Mouse (Mus musculus) neural tube, embryonic 15.5 days (tissue): ENCODE data around the gene Mark4. TPM values are rescaled to one million over a fixed set of nuclear protein-coding genes. Genes with fewer than 3 reads are reported as not detected.

Source experiments
- ATAC-seq: fragments of 200-750 bp; cut with Nextera tagmentation; 2 replicates; pipeline ENCODE4 v1.8.0; 2017; ENCODE audit warnings: mild to moderate bottlenecking, moderate TSS enrichment, moderate library complexity; ENCODE audit not compliant: low FRiP score
- H3K27ac ChIP-seq: fragments of 300-500 bp; sonication (generic); replicated peaks from 2 replicates; pipeline ENCODE4 v1.5.1; 2015; ENCODE audit warnings: mild to moderate bottlenecking, inconsistent platforms
- H3K27me3 ChIP-seq: fragments of 300-500 bp; sonication (generic); replicated peaks from 2 replicates; pipeline ENCODE4 v1.6.1; 2015; ENCODE audit warnings: inconsistent platforms
- H3K36me3 ChIP-seq: fragments of 300-500 bp; sonication (generic); 2 replicates; pipeline ENCODE4 v1.6.1; 2015; ENCODE audit warnings: inconsistent platforms
- H3K4me1 ChIP-seq: fragments of 300-500 bp; sonication (generic); 2 replicates; pipeline ENCODE4 v1.6.1; 2015; ENCODE audit warnings: inconsistent platforms
- H3K4me2 ChIP-seq: fragments of 300-500 bp; sonication (generic); 2 replicates; pipeline ENCODE4 v1.6.1; 2015; ENCODE audit warnings: inconsistent platforms, mild to moderate bottlenecking, moderate library complexity
- H3K4me3 ChIP-seq: fragments of 300-500 bp; sonication (generic); replicated peaks from 2 replicates; pipeline ENCODE4 v1.5.1; 2015; ENCODE audit warnings: mild to moderate bottlenecking, inconsistent platforms
- H3K9ac ChIP-seq: fragments of 300-500 bp; sonication (generic); replicated peaks from 2 replicates; pipeline ENCODE4 v1.6.1; 2015; ENCODE audit warnings: mild to moderate bottlenecking, inconsistent platforms
- H3K9me3 ChIP-seq: fragments of 300-500 bp; sonication (generic); replicated peaks from 2 replicates; pipeline ENCODE4 v1.6.1; 2016; ENCODE audit warnings: inconsistent platforms
- WGBS: fragments of 180-500 bp; shearing (Covaris S2); methylation state at CpG from one replicate; pipeline ENCODE4 v1.1.7; 2015; ENCODE audit warnings: mixed read lengths; 5-methylcytosine and 5-hydroxymethylcytosine counted together
- polyA plus RNA-seq: library from polyadenylated mRNA; unstranded; fragments of >200 nt; fragmentation: Nextera tagmentation; extraction: Ambion mirVana; gene quantifications from 2 replicates; pipeline ENCODE4 v1.2.1, GENCODE M21; 2015

Gene Mark4
- polyA plus RNA-seq, 1 experiment from 2014 or later = 16.5 TPM

GRCm38 (mm10) chr7:19494751-19495474 is 36.3 kb upstream of the Mark4 start:
- Histone ChIP-seq H3K27me3 (peaks cover 37% of the 10 kb centered on the region), H3K4me2 (no peak overlapping the region), H3K9me3 (no peaks in the 10 kb centered on the region), H3K9ac (no peak overlapping the region), H3K36me3 (no peaks in the 10 kb centered on the region), H3K4me3 (no peak overlapping the region), H3K27ac (no peak overlapping the region), H3K4me1 (peaks cover 6% of the 10 kb centered on the region; the same call in 1 of the 2 replicates)
- no peak for ATAC-seq
- WGBS = 87% methylated on average over 25 of the region's 25 CpGs

GRCm38 (mm10) chr7:19491731-19492130 is 33.1 kb upstream of the Mark4 start:
- 0 out of 2 replicates have a peak overlapping the region, but pooled peaks have one; percentile 8 for H3K9ac ChIP-seq
- H3K27ac ChIP-seq = no peak overlapping the region
- H3K4me2 ChIP-seq = peak overlapping the region; percentile 37
- H3K4me3 ChIP-seq = no peak overlapping the region
- H3K36me3 ChIP-seq = no peaks in the 10 kb centered on the region
- H3K4me1 ChIP-seq = peaks cover 13% of the 10 kb centered on the region; the same call in 1 of the 2 replicates
- no peaks in the 10 kb centered on the region for H3K9me3 ChIP-seq
- 2% methylated on average over 26 of the region's 26 CpGs for WGBS
- peaks cover 66% of the 10 kb centered on the region for H3K27me3 ChIP-seq
- ATAC-seq = no peak

GRCm38 (mm10) chr7:19489525-19489924 is 30.9 kb upstream of the Mark4 start:
- no peaks in the 10 kb centered on the region for H3K9me3 ChIP-seq
- peak overlapping the region; percentile 18; the same call in 1 of the 2 replicates for H3K9ac ChIP-seq
- 6% methylated on average over 31 of the region's 31 CpGs for WGBS
- H3K4me2 ChIP-seq = peak overlapping the region; percentile 59
- no peaks in the 10 kb centered on the region for H3K36me3 ChIP-seq
- H3K27ac ChIP-seq = no peak overlapping the region
- peaks cover 68% of the 10 kb centered on the region for H3K27me3 ChIP-seq
- H3K4me3 ChIP-seq = peak overlapping the region; percentile 35
- H3K4me1 ChIP-seq = peaks cover 13% of the 10 kb centered on the region; the same call in 1 of the 2 replicates
- ATAC-seq = no peak; the same call in 1 of the 2 replicates

GRCm38 (mm10) chr7:19486549-19486948 is 27.9 kb upstream of the Mark4 start:
- H3K4me3 ChIP-seq = no peak overlapping the region
- no peaks in the 10 kb centered on the region for H3K36me3 ChIP-seq
- peaks cover 8% of the 10 kb centered on the region; the same call in 1 of the 2 replicates for H3K4me1 ChIP-seq
- no peak overlapping the region for H3K4me2 ChIP-seq
- no peak overlapping the region for H3K9ac ChIP-seq
- H3K27ac ChIP-seq = no peak overlapping the region
- no peaks in the 10 kb centered on the region for H3K9me3 ChIP-seq
- 93% methylated on average over 7 of the region's 7 CpGs for WGBS
- ATAC-seq = no peak
- peaks cover 51% of the 10 kb centered on the region for H3K27me3 ChIP-seq

- Histone ChIP-seq H3K27ac (no peak overlapping the region), H3K4me2 (no peak overlapping the region), H3K9me3 (no peaks in the 10 kb centered on the region), H3K36me3 (no peaks in the 10 kb centered on the region), H3K9ac (no peak overlapping the region), H3K4me3 (no peak overlapping the region), H3K4me1 (peaks cover 8% of the 10 kb centered on the region; the same call in 1 of the 2 replicates), H3K27me3 (peaks cover 41% of the 10 kb centered on the region)
- 92% methylated on average over 1 of the region's 1 CpGs for WGBS
- ATAC-seq = no peak
These were observed 26.9 kb upstream of the Mark4 start for GRCm38 (mm10) chr7:19485488-19485887.

- H3K9ac ChIP-seq = no peak overlapping the region
- peaks cover 20% of the 10 kb centered on the region for H3K27me3 ChIP-seq
- no peaks in the 10 kb centered on the region for H3K4me1 ChIP-seq
- no peak for ATAC-seq
- no peak overlapping the region for H3K4me2 ChIP-seq
- no peaks in the 10 kb centered on the region for H3K36me3 ChIP-seq
- WGBS = 84% methylated on average over 8 of the region's 8 CpGs
- H3K9me3 ChIP-seq = no peaks in the 10 kb centered on the region
- H3K27ac ChIP-seq = no peak overlapping the region
- no peak overlapping the region for H3K4me3 ChIP-seq
These were observed 24.7 kb upstream of the Mark4 start for GRCm38 (mm10) chr7:19483281-19483680.

- Histone ChIP-seq H3K36me3 (no peaks in the 10 kb centered on the region), H3K4me3 (no peak overlapping the region), H3K9ac (no peak overlapping the region), H3K4me2 (no peak overlapping the region), H3K27me3 (peaks cover 31% of the 10 kb centered on the region), H3K9me3 (no peaks in the 10 kb centered on the region), H3K4me1 (peaks cover 14% of the 10 kb centered on the region), H3K27ac (no peak overlapping the region)
- no peak for ATAC-seq
- WGBS = 30% methylated on average over 14 of the region's 14 CpGs
These were observed 19.2 kb upstream of the Mark4 start for GRCm38 (mm10) chr7:19477624-19478384.

GRCm38 (mm10) chr7:19477084-19477483 is 18.5 kb upstream of the Mark4 start:
- Histone ChIP-seq H3K4me2 (no peak overlapping the region), H3K4me3 (no peak overlapping the region), H3K36me3 (no peaks in the 10 kb centered on the region), H3K4me1 (peaks cover 14% of the 10 kb centered on the region), H3K9ac (no peak overlapping the region), H3K27me3 (peaks cover 38% of the 10 kb centered on the region), H3K27ac (no peak overlapping the region), H3K9me3 (no peaks in the 10 kb centered on the region)
- ATAC-seq = no peak
- WGBS = 82% methylated on average over 2 of the region's 2 CpGs

- Histone ChIP-seq H3K4me2 (peak overlapping the region; percentile 89), H3K9me3 (no peaks in the 10 kb centered on the region), H3K27ac (peak overlapping the region; percentile 87), H3K27me3 (peaks cover 67% of the 10 kb centered on the region), H3K4me3 (peak overlapping the region; percentile 53), H3K4me1 (peaks cover 14% of the 10 kb centered on the region), H3K9ac (peak overlapping the region; percentile 73), H3K36me3 (no peaks in the 10 kb centered on the region)
- peak; percentile 94 for ATAC-seq
- under 1% methylated on average over 78 of the region's 89 CpGs for WGBS
These were observed 15.3 kb upstream of the Mark4 start for GRCm38 (mm10) chr7:19473875-19474443.

- no peaks in the 10 kb centered on the region for H3K36me3 ChIP-seq
- no peak for ATAC-seq
- no peak overlapping the region for H3K27ac ChIP-seq
- WGBS = 53% methylated on average over 4 of the region's 4 CpGs
- no peak overlapping the region for H3K4me2 ChIP-seq
- peaks cover 14% of the 10 kb centered on the region for H3K4me1 ChIP-seq
- no peak overlapping the region for H3K9ac ChIP-seq
- H3K27me3 ChIP-seq = peaks cover 66% of the 10 kb centered on the region
- no peak overlapping the region for H3K4me3 ChIP-seq
- H3K9me3 ChIP-seq = no peaks in the 10 kb centered on the region
These were observed 13.8 kb upstream of the Mark4 start for GRCm38 (mm10) chr7:19472403-19472802.

GRCm38 (mm10) chr7:19470308-19470707 is 11.7 kb upstream of the Mark4 start:
- no peak overlapping the region for H3K4me3 ChIP-seq
- WGBS = 18% methylated on average over 14 of the region's 14 CpGs

More at GRCm38 (mm10) chr7:19470308-19470707, 11.7 kb upstream of the Mark4 start:
- Histone ChIP-seq H3K27ac (no peak overlapping the region), H3K27me3 (peaks cover 69% of the 10 kb centered on the region), H3K9me3 (no peaks in the 10 kb centered on the region), H3K4me2 (no peak overlapping the region), H3K36me3 (no peaks in the 10 kb centered on the region), H3K4me1 (peaks cover 14% of the 10 kb centered on the region), H3K9ac (no peak overlapping the region)
- ATAC-seq = no peak
